Mouse (Mus musculus) spleen, adult 12 weeks (tissue): Measurements from ENCODE around the gene AC124502.3.
"Not testable (repeated sequence)": the region's sequence is repeated elsewhere in the genome, so short reads cannot be mapped to it uniquely, and the experiment has no call there.

ENCODE experiments used
- DNase-seq: peaks from one replicate; pipeline ENCODE4 v3.0.0; 2022; ENCODE audit warnings: low spot score

Gene AC124502.3

GRCm38 (mm10) chr19:5038709-5039156 is at the start of gene AC124502.3, which contains the start of gene B4gat1:
Gene AC124502.3 (plus strand): TSS chr19:5038891.
Gene B4gat1 (plus strand): TSS chr19:5038826.
- peak; percentile 67 for DNase-seq

GRCm38 (mm10) chr19:4989013-4989412 is 49.7 kb upstream of the AC124502.3 start:
- DNase-seq = peak; percentile 63

- DNase-seq = no peak
These were observed 49.0 kb upstream of the AC124502.3 start for GRCm38 (mm10) chr19:4989434-4990255.

- DNase-seq = no peak
These were observed 48.5 kb upstream of the AC124502.3 start, which contains the start of gene Npas4 for GRCm38 (mm10) chr19:4990256-4990625. Gene Npas4 (minus strand): TSS chr19:4990316.

GRCm38 (mm10) chr19:4990716-4991115 is 48.0 kb upstream of the AC124502.3 start:
- DNase-seq = no peak

- no peak for DNase-seq
These were observed 46.3 kb upstream of the AC124502.3 start for GRCm38 (mm10) chr19:4992371-4992770.

- DNase-seq = no peak
These were observed 45.8 kb upstream of the AC124502.3 start for GRCm38 (mm10) chr19:4992904-4993303.

- DNase-seq = no peak
These were observed 44.6 kb upstream of the AC124502.3 start for GRCm38 (mm10) chr19:4994043-4994442.

GRCm38 (mm10) chr19:4999445-5000140 is 39.1 kb upstream of the AC124502.3 start:
- no peak for DNase-seq

GRCm38 (mm10) chr19:5001666-5002406 is 36.9 kb upstream of the AC124502.3 start:
- DNase-seq = peak; percentile 38

GRCm38 (mm10) chr19:5003644-5004043 is 35.0 kb upstream of the AC124502.3 start:
- not testable (repeated sequence) for DNase-seq

GRCm38 (mm10) chr19:5004925-5005324 is 33.8 kb upstream of the AC124502.3 start:
- no peak for DNase-seq

- DNase-seq = no peak
These were observed 25.6 kb upstream of the AC124502.3 start for GRCm38 (mm10) chr19:5013138-5013537.

GRCm38 (mm10) chr19:5014961-5015398 is 23.7 kb upstream of the AC124502.3 start:
- no peak for DNase-seq

- no peak for DNase-seq
These were observed 22.4 kb upstream of the AC124502.3 start for GRCm38 (mm10) chr19:5016221-5016742.

GRCm38 (mm10) chr19:5016782-5017181 is 21.9 kb upstream of the AC124502.3 start:
- DNase-seq = peak; percentile 56

GRCm38 (mm10) chr19:5017611-5018010 is 21.1 kb upstream of the AC124502.3 start:
- DNase-seq = no peak

- DNase-seq = no peak
These were observed 20.5 kb upstream of the AC124502.3 start for GRCm38 (mm10) chr19:5018191-5018590.

GRCm38 (mm10) chr19:5021416-5021815 is 17.3 kb upstream of the AC124502.3 start:
- no peak for DNase-seq

- peak; percentile 73 for DNase-seq
These were observed 14.8 kb upstream of the AC124502.3 start, which contains the start of gene Slc29a2 for GRCm38 (mm10) chr19:5023621-5024479. Gene Slc29a2 (plus strand): TSS chr19:5023860.

- DNase-seq = no peak
These were observed 12.6 kb upstream of the AC124502.3 start for GRCm38 (mm10) chr19:5026111-5026510.
